Mouse (Mus musculus) ES-Bruce4 (cell line): Measurements from ENCODE around the gene Rimbp3. TPM values are rescaled to one million over a fixed set of nuclear protein-coding genes. Genes with fewer than 3 reads are reported as not detected.

Experiments used
- H3K27ac ChIP-seq: 2 replicates; pipeline ENCODE4 v1.5.1; 2012; ENCODE audit warnings: low read length, inconsistent platforms; ENCODE audit not compliant: insufficient read depth
- H3K27me3 ChIP-seq: 2 replicates; pipeline ENCODE4 v1.6.1; 2012; ENCODE audit warnings: mild to moderate bottlenecking, low read length, inconsistent platforms; ENCODE audit not compliant: control insufficient read depth, poor library complexity, insufficient read depth, severe bottlenecking
- H3K36me3 ChIP-seq: 2 replicates; pipeline ENCODE4 v1.6.1; 2012; ENCODE audit warnings: inconsistent platforms, mild to moderate bottlenecking, low read length, moderate library complexity; ENCODE audit not compliant: control insufficient read depth, poor library complexity, insufficient read depth, severe bottlenecking
- H3K4me1 ChIP-seq: one replicate; pipeline ENCODE4 v1.8.1; 2011; ENCODE audit warnings: low read length; ENCODE audit not compliant: control insufficient read depth, insufficient read depth
- H3K4me3 ChIP-seq: 2 replicates; pipeline ENCODE4 v1.5.1; 2011; ENCODE audit warnings: low read depth, mild to moderate bottlenecking, low read length
- H3K9ac ChIP-seq: 2 replicates; pipeline ENCODE4 v1.6.1; 2012; ENCODE audit warnings: low read depth, mild to moderate bottlenecking, inconsistent platforms; ENCODE audit not compliant: poor library complexity, severe bottlenecking
- H3K9me3 ChIP-seq: replicated peaks from 2 replicates; pipeline ENCODE4 v1.6.1; 2012; ENCODE audit warnings: mild to moderate bottlenecking, low read length, inconsistent platforms; ENCODE audit not compliant: control insufficient read depth, poor library complexity, insufficient read depth, severe bottlenecking
- CTCF ChIP-seq: IDR thresholded peaks from one replicate; pipeline ENCODE4 v1.8.1; 2011; ENCODE audit warnings: low read depth, low read length
- EP300 ChIP-seq: IDR thresholded peaks from 2 replicates; pipeline ENCODE4 v1.6.1; 2011; ENCODE audit warnings: low read depth, low read length; ENCODE audit not compliant: insufficient read depth
- POLR2A ChIP-seq: IDR thresholded peaks from one replicate; pipeline ENCODE4 v1.8.1; 2011; ENCODE audit warnings: low read length; ENCODE audit not compliant: insufficient read depth
- polyA plus RNA-seq: library from polyadenylated mRNA; stranded (reverse); fragments of >200 nt; gene quantifications from 2 replicates; pipeline ENCODE4 v1.2.4, GENCODE M21; 2011; ENCODE audit warnings: low read depth; ENCODE audit not compliant: missing spikeins, insufficient read depth, insufficient read length

Rimbp3 gene
- polyA plus RNA-seq, 1 experiment, result 0.63 TPM

DNA sequence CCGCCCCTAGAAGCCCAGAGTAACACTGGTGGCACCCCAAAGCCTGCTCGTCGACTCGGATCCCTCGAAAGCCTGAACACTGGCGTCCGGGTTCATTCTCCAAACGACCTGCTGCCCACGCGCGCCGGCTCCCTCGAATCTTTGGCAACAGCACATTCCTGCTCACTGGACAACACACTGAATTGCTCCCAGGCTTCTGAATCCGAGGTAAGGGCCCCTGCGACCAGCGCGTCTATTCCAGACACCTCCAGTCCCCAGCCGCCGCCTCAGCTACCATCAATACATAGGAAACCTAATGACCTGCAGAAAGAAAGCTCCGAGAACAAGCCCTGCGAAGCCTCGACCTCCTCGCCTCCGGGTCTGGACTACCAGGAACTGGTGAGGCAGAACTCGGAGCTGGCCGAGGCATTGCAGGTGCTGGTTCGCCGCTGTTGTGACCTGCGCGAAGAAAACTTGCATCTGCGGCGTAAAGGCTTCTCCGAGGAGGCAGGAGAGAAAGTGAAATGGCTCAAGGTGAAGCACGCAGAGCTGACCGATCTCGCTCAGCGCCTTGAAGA, 1.1 kb downstream of the Rimbp3 start:
- TF ChIP-seq CTCF (no peak), EP300 (no peak), POLR2A (no peak)
- Histone ChIP-seq H3K36me3 (no peaks in the 10 kb centered on the region), H3K4me3 (peak overlapping the region; percentile 69), H3K9ac (peak overlapping the region; percentile 68), H3K27ac (no peak overlapping the region), H3K27me3 (no peaks in the 10 kb centered on the region), H3K9me3 (no peaks in the 10 kb centered on the region), H3K4me1 (no peaks in the 10 kb centered on the region)

DNA sequence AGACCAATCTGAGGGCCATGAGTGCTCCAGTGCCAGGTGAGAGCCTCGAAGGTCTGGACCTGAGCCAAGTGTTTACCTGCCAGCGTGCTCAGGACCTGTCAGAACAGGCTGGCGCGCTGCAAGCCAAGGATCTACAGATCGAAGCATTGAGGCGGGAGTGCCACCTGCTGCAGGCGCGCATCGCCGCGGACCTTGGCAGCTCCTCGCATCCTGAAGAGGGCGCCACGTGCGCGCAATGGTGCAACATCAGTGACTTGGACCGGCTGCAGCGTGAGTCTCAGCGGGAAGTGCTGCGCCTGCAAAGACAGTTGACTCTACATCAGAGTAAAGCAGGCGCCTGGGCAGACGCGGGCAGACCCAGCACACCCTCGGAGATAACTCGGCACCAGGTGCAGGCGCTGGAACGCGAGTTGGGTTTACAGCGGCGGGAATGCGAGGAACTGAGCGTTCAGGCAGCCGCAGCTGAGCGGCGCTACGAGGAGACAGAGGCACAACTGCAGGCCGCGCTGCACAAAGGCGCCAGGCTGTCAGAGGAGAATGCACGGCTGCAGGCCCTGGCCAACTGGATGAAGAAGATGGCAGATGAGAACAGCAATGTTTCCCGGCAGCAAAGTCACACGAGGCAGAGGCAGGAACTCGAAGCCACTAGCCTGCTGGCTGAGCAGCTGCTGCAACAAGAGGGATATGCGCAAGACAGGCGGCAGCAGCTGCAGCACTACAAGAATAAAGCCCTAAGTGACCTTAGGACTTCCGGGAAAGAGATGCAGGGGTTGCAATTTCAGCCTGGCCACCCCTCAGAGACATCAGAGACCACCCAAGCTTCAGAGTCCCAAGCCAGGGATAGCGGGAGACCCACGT, 1.8 kb downstream of the Rimbp3 start:
- peak overlapping the region; percentile 69 for H3K4me3 ChIP-seq
- no peaks in the 10 kb centered on the region for H3K27me3 ChIP-seq
- H3K9ac ChIP-seq, result peak overlapping the region; percentile 68
- peak; percentile 69 for TF ChIP-seq EP300
- TF ChIP-seq POLR2A, result no peak
- peak; percentile 93 for TF ChIP-seq CTCF
- H3K4me1 ChIP-seq, result no peaks in the 10 kb centered on the region
- no peaks in the 10 kb centered on the region for H3K9me3 ChIP-seq
- no peaks in the 10 kb centered on the region for H3K36me3 ChIP-seq
- no peak overlapping the region for H3K27ac ChIP-seq

DNA sequence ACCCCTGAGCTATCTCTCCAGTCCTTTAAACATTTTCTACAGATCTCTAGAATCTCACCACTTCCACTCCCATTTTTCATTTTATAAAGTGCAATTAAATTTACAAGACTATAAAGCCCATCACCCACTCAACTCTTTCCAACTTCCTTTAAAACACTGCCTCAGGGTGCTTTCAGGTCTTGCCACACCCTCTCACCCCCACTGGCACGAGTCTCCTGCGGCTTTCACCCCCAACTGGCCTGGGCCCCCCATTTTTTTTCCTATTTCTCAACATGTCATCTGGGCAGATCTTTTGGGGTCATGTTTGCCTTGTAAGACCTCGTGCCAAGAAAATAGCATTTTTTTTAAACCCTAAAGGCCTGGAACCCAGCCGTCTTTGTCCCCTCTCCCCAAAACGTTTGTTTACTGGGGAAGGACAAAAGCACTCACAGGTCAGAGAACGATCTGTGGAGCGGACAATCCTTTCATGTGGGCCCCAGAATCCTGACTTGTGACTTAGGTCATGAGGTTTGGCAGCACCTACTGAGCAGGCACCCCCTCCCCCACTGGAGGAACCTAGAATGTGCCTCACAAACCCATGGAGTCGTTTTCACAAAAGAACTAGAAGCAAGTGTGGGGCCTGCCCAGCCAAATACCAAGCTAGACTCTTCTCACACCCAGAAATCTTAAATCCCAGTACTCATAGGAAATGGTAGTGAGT, 8.7 kb downstream of the Rimbp3 start:
- Histone ChIP-seq H3K4me1 (peaks cover 10% of the 10 kb centered on the region), H3K27me3 (no peaks in the 10 kb centered on the region), H3K4me3 (no peak overlapping the region), H3K9ac (peak overlapping the region; percentile 44; the same call in 1 of the 2 replicates), H3K27ac (peak overlapping the region; percentile 88), H3K36me3 (no peaks in the 10 kb centered on the region), H3K9me3 (no peaks in the 10 kb centered on the region)
- TF ChIP-seq POLR2A (no peak), CTCF (no peak), EP300 (peak; percentile 83; the same call in 1 of the 2 replicates)

DNA sequence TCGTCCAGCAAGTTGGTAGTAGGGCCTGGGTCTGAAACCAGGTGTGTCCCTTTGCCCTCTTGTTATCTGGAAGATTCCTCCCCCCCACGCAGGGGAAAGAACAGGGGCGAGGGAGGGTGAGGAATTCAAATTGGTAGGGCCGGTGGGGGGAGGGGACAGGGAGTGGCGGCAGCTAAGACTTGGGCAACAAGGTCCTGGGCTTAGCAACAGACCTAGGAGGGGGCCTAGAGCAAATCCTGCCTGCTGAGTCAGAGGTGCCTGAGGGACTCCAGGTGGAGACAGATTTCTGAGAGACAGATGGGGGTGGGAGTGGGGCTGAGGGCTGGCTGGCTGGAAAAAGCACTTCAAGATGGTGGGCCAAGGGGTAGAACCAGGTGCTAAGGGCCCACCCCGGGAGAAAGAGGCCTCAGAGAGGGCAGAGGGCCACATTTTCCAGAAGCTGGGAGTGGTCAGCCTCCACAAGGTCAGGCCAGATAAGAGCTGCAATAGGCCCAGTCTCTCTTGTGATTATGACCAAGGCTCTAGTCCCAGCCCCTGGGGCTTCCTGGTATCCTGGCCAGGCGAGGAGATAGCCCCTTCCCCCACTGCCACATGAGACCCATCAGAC, 11.8 kb downstream of the Rimbp3 start:
- Histone ChIP-seq H3K27me3 (no peaks in the 10 kb centered on the region), H3K9ac (peak overlapping the region; percentile 41), H3K4me3 (0 out of 2 replicates have a peak overlapping the region, but pooled peaks have one; percentile 5), H3K27ac (peak overlapping the region; percentile 99), H3K9me3 (no peaks in the 10 kb centered on the region), H3K36me3 (no peaks in the 10 kb centered on the region), H3K4me1 (peaks cover 10% of the 10 kb centered on the region)
- no peak for TF ChIP-seq CTCF
- no peak for TF ChIP-seq POLR2A
- TF ChIP-seq EP300, result peak; percentile 96

DNA sequence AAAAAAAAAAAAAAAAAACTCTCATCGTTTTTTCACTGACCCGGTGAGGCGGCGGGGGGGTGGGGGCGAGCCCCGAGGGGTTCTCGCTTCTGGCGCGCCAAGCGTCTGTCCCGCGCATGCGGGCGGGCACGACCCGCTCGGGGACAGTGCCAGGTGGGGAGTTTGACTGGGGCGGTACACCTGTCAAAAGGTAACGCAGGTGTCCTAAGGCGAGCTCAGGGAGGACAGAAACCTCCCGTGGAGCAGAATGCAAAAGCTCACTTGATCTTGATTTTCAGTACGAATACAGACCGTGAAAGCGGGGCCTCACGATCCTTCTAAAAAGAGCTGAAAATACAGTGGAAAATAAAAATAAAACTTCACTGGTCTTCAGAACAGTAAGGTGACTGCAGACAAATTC, 13.8 kb downstream of the Rimbp3 start:
- TF ChIP-seq POLR2A (no peak), EP300 (no peak), CTCF (no peak)
- Histone ChIP-seq H3K27ac (no peak overlapping the region), H3K27me3 (no peaks in the 10 kb centered on the region), H3K9me3 (no peaks in the 10 kb centered on the region), H3K36me3 (no peaks in the 10 kb centered on the region), H3K9ac (no peak overlapping the region), H3K4me3 (no peak overlapping the region), H3K4me1 (peaks cover 7% of the 10 kb centered on the region)
